Mouse (Mus musculus): Measurements from ENCODE around the gene Gm4756.

DNA sequence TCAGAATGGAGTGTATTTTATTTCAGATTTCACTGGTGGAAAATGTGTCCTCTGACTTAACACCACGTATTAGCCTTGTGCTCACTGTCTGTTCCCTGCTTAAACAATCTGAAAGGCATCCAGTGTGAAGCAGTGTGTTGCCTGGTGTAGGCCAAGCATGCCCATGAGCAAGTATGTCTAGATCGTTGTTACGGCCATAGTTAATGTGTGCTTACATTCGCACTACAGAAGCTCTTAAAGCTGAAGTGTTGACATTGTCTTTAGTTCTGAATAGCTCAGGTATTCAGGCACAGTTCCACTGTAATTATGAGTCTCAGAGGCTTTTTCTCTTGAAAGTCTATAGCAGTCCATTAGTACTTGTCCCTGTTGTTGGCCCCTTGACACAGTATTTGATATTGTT, 95.1 kb downstream of the Gm4756 start:
- no peak for TF ChIP-seq CTCF (conservative IDR thresholded peaks at IDR 0.05; ENCODE audit: low read length)
- no peak for TF ChIP-seq NANOG (IDR thresholded peaks at IDR 0.05; ENCODE audit: borderline replicate concordance, low read length)
- no peak for TF ChIP-seq POU5F1 (IDR thresholded peaks at IDR 0.05; ENCODE audit: borderline replicate concordance, low read length)

All from E14TG2a.4 (cell line).